Mouse (Mus musculus) ovary, postnatal 10 days (tissue): ENCODE results near the gene D17Wsu92e.
A peak's percentile ranks its signal among the peaks of the same experiment; 100 is the strongest.

Experiments used
- DNase-seq: peaks from one replicate; pipeline ENCODE4 v3.0.0; 2022; ENCODE audit warnings: low spot score

Gene D17Wsu92e

DNA sequence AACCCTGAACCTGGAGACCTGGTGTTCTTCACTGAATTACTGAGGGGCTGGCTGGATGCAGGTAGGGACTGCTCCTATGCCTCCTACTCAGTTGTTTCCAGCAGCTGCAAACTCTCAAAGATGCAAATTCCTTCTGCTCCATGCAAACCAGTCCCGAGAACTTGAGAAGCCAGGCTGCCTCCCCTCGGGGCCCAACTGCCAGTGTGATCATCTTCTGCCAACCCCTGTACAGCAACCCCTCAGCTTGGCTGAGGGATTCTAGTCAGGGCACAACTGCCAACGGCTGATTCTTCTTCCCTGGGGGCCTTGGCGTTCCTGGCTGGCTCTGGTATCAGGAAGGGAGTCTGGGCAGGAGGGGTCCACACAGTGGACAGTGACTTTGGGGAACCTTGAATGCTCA is 74.0 kb downstream of the D17Wsu92e start:
- DNase-seq, result no peak

- no peak for DNase-seq
Observed at GRCm38 (mm10) chr17:27740961-27741360, 79.5 kb downstream of the D17Wsu92e start.

GRCm38 (mm10) chr17:27734344-27735073 is 85.9 kb downstream of the D17Wsu92e start:
- DNase-seq, result no peak

DNA sequence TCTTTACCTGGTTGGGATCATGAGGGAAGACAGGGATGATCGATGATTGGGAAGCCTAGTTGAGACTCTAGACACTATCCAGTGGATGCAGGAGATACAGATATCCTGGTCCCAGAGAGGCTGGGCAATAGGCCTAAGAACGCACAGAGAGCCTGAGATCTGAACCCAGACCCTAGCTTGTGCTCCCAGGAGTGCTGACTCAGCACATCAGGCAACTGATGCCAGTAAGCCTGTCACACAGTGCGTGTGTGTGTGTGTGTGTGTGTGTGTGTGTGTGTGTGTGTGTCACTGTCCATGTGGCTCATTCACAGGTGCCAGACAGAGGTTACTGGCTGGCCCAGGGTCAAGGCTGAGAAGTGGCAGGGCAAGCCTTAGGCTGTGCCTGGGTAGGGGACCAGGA is 87.8 kb downstream of the D17Wsu92e start:
- no peak for DNase-seq

DNA sequence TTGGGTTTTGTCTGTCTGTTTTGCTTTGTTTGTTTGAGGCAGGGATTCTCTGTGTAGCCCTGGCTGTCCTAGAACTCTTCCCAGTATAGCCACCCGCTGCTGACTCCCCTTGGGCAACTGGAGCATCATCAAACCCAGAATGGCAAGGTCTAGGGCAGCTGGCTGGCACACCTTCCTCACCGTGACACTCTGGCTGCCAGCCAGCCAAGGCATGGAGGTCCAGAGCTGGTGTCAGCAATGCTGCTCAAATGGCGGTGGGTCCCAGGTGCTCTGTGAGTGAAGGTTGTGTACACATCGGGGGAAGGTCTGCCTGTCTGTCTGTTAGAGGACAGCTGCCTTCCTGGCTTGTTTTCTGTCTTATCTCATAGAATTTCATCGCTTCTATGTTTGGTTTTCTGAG is 88.3 kb downstream of the D17Wsu92e start:
- DNase-seq, result no peak

GRCm38 (mm10) chr17:27728770-27729169 is 91.7 kb downstream of the D17Wsu92e start, which contains the start of gene Spdef:
Spdef (minus strand) TSS chr17:27728955.
- DNase-seq, result no peak

DNA sequence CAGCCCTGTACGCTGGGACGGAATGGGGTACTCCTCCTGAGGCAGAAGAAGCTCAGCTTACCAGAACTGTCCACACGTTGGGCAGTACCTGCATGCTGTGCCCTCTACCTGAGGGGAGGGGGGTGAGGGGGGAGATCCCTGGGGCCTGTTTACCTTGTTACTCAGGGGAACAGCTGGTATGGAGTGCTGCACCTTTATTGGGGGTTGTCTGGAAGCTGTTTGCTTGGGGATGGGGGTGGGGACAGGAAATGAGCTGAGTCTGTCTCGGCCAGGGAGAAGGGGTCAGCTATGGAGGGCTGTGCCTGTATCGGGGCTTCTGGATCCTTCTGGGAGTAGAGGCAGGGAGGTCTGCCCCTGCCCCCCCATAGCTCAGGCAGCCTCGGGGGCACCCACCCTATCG is 93.9 kb downstream of the D17Wsu92e start:
- DNase-seq, result no peak

DNA sequence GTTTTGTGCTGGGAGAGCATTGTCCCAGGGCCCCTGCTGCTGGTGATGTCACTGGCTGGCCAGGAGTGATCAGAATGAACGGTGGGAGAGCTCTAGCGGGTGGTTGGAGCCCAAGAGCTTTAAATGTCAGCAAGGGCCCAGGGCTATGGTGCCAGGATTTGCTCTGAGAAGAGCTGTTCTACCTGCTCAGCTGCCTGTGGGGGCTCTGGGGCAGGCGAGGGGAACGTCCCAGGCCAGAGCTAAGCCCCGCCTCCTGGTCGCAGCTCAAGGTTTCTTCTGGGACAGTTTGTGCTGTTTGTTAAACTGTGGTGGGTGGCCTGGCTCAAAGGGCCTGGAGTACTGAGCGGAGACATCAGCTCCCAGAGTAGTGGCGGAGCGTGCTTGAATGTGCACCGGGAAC is 95.0 kb downstream of the D17Wsu92e start:
- DNase-seq, result no peak

DNA sequence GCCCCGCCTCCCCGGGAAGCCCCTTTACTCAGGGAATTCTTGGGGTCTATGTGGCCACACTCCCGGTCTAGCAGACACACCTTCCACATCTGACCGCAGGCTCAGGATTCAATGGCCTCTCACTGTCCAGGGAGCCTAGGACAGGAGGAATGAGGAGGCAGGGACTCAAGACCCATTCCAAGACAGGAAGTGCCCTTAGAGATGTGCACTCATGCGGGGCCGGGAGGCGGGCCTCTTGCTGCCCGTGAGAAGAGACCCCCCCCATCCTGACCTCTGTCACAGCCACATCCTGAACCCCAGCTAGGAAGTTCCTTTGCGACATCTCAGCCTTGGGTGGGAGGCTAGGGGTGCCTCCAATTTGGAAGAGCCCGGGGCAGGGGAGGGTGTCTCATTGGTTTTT is 95.4 kb downstream of the D17Wsu92e start:
- no peak for DNase-seq

GRCm38 (mm10) chr17:27724327-27724726 is 96.1 kb downstream of the D17Wsu92e start:
- no peak for DNase-seq

DNA sequence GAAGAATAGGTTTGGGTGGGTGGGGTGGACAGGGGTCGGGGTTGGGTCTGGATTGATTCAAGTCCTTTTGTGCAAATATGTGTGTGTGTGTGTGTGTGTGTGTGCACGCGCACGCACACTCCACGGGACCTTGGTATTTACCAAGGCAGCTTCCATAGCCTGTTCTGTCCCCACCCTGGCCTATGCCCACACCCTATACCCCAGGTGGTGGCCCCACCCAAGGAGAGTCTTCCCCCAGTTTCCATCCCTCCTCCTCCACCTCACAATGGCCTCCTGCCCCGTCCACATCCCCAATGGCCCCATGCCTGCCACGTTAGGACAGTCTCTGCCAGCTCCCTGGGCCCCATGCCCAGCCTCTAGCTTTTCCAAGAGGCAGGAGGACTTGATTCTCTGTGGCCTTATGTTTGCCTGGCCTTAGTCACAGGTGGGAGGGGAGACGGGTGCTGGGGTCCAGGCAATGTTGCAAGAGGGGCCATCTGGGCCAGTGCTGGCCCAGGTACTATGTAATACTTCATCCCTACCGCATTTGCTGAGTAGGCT is 99.3 kb downstream of the D17Wsu92e start:
- no peak for DNase-seq

DNA sequence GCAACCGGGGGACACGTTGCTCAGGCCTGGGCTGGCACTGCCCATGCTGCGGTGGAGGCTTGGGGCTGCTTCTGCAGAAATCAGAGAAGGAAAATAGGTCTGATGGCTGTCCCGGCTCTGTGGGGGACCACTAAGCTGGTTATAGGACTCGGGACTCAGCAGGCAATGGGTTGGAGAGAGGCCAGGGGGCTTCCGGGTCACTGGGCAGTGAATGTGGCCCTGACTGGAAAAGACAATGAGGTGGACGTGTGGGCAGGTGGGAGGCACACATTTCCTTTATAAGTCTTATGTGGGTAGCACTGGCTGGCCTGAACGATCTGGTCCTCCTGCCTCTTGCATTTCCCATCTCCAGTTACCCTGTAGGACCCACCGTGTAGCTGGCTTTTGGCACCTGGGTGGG is 100.1 kb downstream of the D17Wsu92e start:
- no peak for DNase-seq

DNA sequence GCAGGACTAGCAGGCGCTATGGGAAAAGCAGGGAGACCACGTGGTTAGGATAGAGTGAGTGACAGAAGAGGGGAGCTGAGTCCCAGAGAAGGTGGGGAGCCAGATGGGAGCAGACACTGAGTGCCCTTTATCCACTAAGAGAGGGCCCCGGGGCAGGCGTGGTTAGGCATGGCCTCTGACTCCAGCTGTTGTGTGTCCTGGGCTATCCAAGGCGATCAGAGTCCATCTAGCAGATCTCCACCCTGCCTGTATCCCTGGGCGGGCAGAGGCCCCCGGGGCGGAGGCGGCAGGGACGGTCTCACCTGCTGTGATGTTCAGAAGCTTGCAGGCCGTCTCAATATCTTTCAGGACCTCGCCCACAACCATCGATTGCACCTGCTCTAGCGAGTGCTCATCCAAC is 100.8 kb downstream of the D17Wsu92e start:
- DNase-seq, result no peak

- no peak for DNase-seq
Observed at GRCm38 (mm10) chr17:27718250-27718649, 102.2 kb downstream of the D17Wsu92e start.

- DNase-seq, result no peak
Observed at GRCm38 (mm10) chr17:27716804-27717203, 103.6 kb downstream of the D17Wsu92e start.

- DNase-seq, result no peak
Observed at GRCm38 (mm10) chr17:27712832-27713231, 107.6 kb downstream of the D17Wsu92e start.

DNA sequence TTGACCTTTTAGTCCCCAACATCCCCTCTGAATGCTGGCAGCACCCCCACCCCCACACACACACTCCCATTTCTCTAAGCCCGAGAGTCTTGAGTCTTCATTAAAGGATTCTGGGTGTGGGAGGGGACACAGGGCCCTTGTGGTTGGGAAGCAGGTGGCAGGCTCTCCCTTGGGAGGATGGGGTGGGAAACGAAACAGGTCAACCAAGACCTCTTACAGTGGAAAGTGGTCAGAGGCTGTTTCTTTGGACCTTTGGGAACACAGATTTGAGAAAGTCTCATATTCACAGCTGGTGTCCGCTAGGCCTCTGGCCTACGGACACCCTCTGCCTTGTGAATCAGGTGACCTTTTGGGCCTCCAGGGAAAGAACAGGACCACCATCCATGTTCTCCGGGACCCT is 110.8 kb downstream of the D17Wsu92e start:
- no peak for DNase-seq

DNA sequence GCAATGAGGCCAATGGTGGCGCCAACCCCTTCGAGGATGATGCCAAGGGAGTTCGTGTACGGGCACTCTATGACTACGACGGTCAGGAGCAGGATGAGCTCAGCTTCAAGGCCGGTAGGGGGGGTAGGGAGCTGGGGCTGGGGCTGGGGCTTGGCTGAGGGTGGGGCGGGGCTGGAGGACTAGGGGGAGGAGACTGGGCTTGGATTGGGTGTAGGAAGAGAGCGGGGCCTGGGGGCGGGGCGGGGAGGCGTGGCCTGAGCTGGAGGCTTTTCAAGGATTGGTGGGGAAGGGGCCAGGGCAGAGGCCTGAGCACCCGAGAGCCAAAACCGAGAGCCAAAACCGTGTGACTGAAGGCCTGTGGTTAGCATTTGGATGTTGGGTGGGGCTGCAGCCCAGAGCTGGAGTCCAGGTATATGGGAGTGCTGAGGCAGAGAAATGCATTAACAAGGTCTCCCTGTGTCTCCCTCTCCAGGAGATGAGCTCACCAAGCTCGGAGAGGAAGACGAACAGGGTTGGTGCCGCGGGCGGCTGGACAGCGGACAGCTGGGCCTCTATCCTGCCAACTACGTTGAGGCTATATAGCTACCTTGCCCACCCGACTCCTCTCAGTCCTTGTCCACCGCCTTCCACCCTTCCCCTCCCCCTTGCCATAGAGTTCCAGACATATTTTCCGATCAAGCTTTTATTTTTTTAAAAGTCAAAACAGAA is 112.3 kb downstream of the D17Wsu92e start:
- DNase-seq, result peak; percentile 31

DNA sequence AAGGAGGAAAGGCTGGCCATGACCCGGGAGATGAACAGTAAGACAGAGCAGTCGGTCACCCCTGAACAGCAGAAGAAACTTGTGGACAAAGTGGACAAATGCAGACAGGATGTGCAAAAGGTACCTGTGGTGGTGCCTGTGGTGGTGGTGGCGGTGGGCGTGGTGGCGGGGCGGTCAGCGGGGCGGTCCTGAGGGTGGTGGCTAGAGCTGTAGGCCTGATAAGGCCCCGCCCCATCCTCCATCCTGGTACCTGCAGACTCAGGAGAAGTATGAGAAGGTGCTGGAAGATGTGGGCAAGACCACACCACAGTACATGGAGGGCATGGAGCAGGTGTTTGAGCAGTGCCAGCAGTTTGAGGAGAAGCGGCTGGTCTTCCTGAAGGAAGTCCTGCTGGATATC is 114.8 kb downstream of the D17Wsu92e start:
- no peak for DNase-seq

GRCm38 (mm10) chr17:27703961-27704621 is 116.4 kb downstream of the D17Wsu92e start:
- DNase-seq, result no peak

DNA sequence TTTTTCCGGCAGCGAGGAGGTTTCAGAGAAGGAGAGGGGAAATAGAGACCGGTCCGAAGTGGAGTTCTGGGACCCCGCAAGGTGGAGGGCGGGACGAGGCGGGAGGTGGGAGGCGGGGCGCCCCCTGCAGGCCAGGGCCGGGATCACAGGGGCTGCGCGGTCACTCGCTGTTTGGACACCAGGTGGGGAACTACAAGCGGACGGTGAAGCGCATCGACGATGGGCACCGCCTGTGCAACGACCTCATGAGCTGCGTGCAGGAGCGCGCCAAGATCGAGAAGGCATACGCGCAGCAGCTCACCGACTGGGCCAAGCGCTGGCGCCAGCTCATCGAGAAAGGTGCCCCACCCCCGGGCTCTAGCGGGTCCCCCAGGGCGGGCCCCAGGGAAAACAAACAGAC is 117.9 kb downstream of the D17Wsu92e start:
- no peak for DNase-seq

- DNase-seq, result no peak
Observed at GRCm38 (mm10) chr17:27701856-27702255, 118.6 kb downstream of the D17Wsu92e start.
